Mouse (Mus musculus) spleen, postnatal 36 days (tissue): ENCODE results near the gene Luc7l2.
A peak's percentile ranks its signal among the peaks of the same experiment; 100 is the strongest.
"Not testable (repeated sequence)": the region's sequence is repeated elsewhere in the genome, so short reads cannot be mapped to it uniquely, and the experiment has no call there.

Experiments used
- DNase-seq, 2 experiments: peaks; one replicate each; pipeline ENCODE4 v3.0.0; 2022; ENCODE audit warnings: low spot score in 2 of 2, mixed read lengths in 1 of 2

Luc7l2 gene

GRCm38 (mm10) chr6:38551062-38551988, at the start of gene Luc7l2:
Gene Luc7l2, plus strand, starts transcription at chr6:38551334.
- peak; percentile 96 for DNase-seq

- no peak for DNase-seq
These were observed 39.0 kb upstream of the Luc7l2 start for GRCm38 (mm10) chr6:38512096-38512495.

GRCm38 (mm10) chr6:38512830-38513229, 38.3 kb upstream of the Luc7l2 start:
- DNase-seq = no peak

GRCm38 (mm10) chr6:38515201-38515600, 35.9 kb upstream of the Luc7l2 start:
- DNase-seq = no peak

GRCm38 (mm10) chr6:38523851-38524250, 27.3 kb upstream of the Luc7l2 start:
- DNase-seq = peak in 1 of 2 experiments; percentile 27

- DNase-seq = peak in 1 of 2 experiments; percentile 12
These were observed 19.8 kb upstream of the Luc7l2 start for GRCm38 (mm10) chr6:38531211-38531820.

GRCm38 (mm10) chr6:38532500-38533420, 18.4 kb upstream of the Luc7l2 start:
- peak in 1 of 2 experiments; percentile 13 for DNase-seq

- DNase-seq = peak; percentile 98 to 99
These were observed 17.4 kb upstream of the Luc7l2 start, which contains the start of gene Fmc1 for GRCm38 (mm10) chr6:38533428-38534405. Gene Fmc1, plus strand, starts transcription at chr6:38533502.

- peak; percentile 95 to 97 for DNase-seq
These were observed 16.3 kb upstream of the Luc7l2 start for GRCm38 (mm10) chr6:38534640-38535365.

- no peak for DNase-seq
These were observed 15.8 kb upstream of the Luc7l2 start for GRCm38 (mm10) chr6:38535366-38535690.

GRCm38 (mm10) chr6:38535788-38536187, 15.3 kb upstream of the Luc7l2 start:
- DNase-seq = no peak

- DNase-seq = not testable (repeated sequence)
These were observed 7.0 kb upstream of the Luc7l2 start for GRCm38 (mm10) chr6:38544141-38544540.

GRCm38 (mm10) chr6:38547005-38547404, 4.1 kb upstream of the Luc7l2 start:
- DNase-seq = not testable (repeated sequence)

GRCm38 (mm10) chr6:38547707-38548106, 3.4 kb upstream of the Luc7l2 start:
- no peak for DNase-seq

- DNase-seq = not testable (repeated sequence)
These were observed 2.5 kb upstream of the Luc7l2 start for GRCm38 (mm10) chr6:38548595-38548994.

GRCm38 (mm10) chr6:38549840-38550239, 1.3 kb upstream of the Luc7l2 start:
- DNase-seq = not testable (repeated sequence)

- DNase-seq = peak; percentile 72 to 80
These were observed 678 bp upstream of the Luc7l2 start for GRCm38 (mm10) chr6:38550250-38551061.

- peak; percentile 98 for DNase-seq
These were observed 978 bp downstream of the Luc7l2 start for GRCm38 (mm10) chr6:38551989-38552635.

GRCm38 (mm10) chr6:38552636-38553000, 1.5 kb downstream of the Luc7l2 start:
- no peak for DNase-seq
